Mouse (Mus musculus): Measurements from ENCODE around the gene Gm16181.

DNA sequence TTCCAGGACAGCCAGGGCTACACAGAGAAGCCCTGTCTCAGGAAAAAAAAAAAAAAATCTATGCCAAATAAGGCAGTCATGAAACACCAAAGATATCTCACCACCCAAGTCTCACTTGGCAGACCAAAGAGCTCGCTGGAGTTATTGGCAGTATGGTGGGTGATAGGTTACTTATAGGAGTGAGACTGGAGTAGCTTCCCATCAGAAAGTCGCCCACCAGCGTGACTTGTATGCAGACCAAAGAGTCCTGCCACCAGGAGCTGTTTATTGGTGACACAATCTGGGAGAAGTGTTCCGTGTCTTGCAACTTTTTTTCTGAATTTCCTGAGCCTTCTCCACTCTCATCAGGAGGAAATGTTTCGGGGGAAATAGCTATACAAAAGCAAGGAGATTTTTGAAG, 19.1 kb downstream of the Gm16181 start:
- TF ChIP-seq FOSL1 (IDR thresholded peaks at IDR 0.05; ENCODE audit: insufficient read depth, low read length, poor library complexity, severe bottlenecking) (no peak), CTCF (IDR thresholded peaks at IDR 0.05; ENCODE audit: control insufficient read depth, insufficient read depth, insufficient read length) (no peak), USF1 (IDR thresholded peaks at IDR 0.05; ENCODE audit: low read depth) (no peak), MYOD1 (IDR thresholded peaks at IDR 0.05; ENCODE audit: control insufficient read depth, insufficient read length, low read depth) (no peak), MYOG (IDR thresholded peaks at IDR 0.05; ENCODE audit: control insufficient read depth, extremely low read depth, insufficient read length) (no peak), MAX (IDR thresholded peaks at IDR 0.05) (no peak)

Data from C2C12 (cell line).